Mouse (Mus musculus): Measurements from ENCODE around the gene Ttc29.

DNA sequence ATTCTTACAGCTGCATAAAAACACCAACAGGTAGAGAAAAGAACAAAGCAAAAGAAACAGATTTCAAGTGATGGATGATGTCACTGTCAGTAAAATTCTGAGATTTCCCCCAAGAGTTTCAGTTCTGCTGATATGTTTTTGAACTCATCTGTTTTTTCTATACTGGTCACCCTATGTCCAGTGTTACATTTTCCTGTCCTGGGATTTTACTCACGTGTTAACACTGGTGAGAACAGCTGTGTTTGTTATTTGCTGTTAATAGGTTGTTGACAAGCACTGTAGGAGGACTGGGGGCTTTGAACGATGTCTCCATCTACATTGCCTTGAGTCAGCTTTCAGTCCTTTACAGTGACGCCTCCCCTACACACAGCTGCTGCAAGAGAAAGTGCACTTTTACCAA is 53.1 kb downstream of the Ttc29 start:
- TF ChIP-seq CTCF (IDR thresholded peaks at IDR 0.05; ENCODE audit: extremely low read depth, insufficient read depth, low read length) (no peak), POLR2A (IDR thresholded peaks at IDR 0.05; ENCODE audit: extremely low read depth, insufficient read depth, low read length) (no peak)

Measured in cortical plate, adult 2 months (tissue).